Mouse (Mus musculus): ENCODE measurements at regions not wholly inside any gene's neighbourhood (a gene's known extent, or its start where the extent isn't known, plus 50 kb on each side); places are given as distances from the start of the nearest gene placed in this dataset.

GRCm38 (mm10) chr11:19811271-19811991, 112.7 kb upstream of the Spred2 start:
- no peak for TF ChIP-seq CTCF (IDR thresholded peaks at IDR 0.05; ENCODE audit: low read depth, low read length)
- TF ChIP-seq POLR2A (IDR thresholded peaks at IDR 0.05; ENCODE audit: borderline replicate concordance, low read depth, low read length), result no peak

Data from bone marrow macrophage, adult 2 months (primary cell).